Mouse (Mus musculus): ENCODE results near the gene Olfr97. TPM values are rescaled to one million over a fixed set of nuclear protein-coding genes. Genes with fewer than 3 reads are reported as not detected.
A peak's percentile ranks its signal among the peaks of the same experiment; 100 is the strongest.
"Not testable (repeated sequence)": the region's sequence is repeated elsewhere in the genome, so short reads cannot be mapped to it uniquely, and the experiment has no call there.

The Olfr97 gene
- not detected in 2 replicates for total RNA-seq (2014; rRNA removed)
- not detected in 2 replicates for polyA plus RNA-seq (2015; fragmentation: Nextera tagmentation; extraction: Ambion mirVana)

DNA sequence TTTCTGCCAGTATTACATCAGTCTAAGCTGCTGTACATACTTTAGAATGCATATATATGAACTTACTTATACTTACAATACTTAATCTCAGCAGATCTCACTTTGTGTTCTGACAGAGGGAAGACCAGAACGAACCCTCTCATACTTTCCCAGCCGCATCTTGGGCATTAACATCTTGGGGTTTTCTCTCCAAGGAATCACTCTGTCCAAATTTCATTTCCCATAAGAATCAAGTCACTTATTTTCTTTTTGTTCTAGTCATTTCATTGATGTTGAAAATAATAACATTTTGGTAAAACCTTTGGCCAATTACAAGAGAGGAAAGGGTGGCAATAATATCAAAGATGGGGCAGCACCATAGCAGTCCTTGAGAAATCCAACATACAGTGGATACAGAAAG, at the start of gene Olfr97:
TSS of gene Olfr97 (minus strand) at position 101 of the 400 bp plus-strand sequence.
- not testable (repeated sequence) for H3K4me3 ChIP-seq (ENCODE audit: low read length); H3K4me2 ChIP-seq (ENCODE audit: low read depth, low read length); H3K9ac ChIP-seq (replicated peaks; ENCODE audit: low read length); DNase-seq (ENCODE audit: low spot score); H3K4me1 ChIP-seq (ENCODE audit: insufficient read depth, low read length); H3K27me3 ChIP-seq (ENCODE audit: insufficient read depth, low read length); ATAC-seq; H3K36me3 ChIP-seq (ENCODE audit: insufficient read depth, low read length); H3K9me3 ChIP-seq (ENCODE audit: low read length); H3K27ac ChIP-seq
- 87% methylated on average over 2 of the region's 2 CpGs for whole genome bisulfite sequencing

DNA sequence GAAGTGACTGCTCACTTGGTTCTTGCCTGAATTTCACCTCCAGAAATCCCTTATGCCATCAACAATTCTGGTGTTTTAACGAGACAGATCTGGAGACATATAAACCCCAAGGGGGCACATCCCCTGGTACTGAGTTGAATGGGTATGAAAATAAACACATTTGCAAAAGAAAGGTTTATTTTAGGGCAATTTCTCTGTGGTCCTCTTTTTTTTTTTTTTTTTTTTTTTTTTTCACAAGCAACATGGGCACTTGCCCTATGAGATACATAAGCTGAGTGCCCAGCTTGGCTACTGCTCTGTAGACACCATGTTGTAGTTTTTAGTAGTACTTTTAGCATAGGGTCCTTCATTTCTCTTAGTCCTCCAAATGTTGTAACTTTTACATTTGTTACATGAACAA, 46.2 kb upstream of the Olfr97 start, which contains the start of gene Olfr99:
TSS of gene Olfr99 (minus strand) at position 101 of the 400 bp plus-strand sequence.
- DNase-seq (ENCODE audit: low spot score) = no peak
- H3K4me1 ChIP-seq (ENCODE audit: insufficient read depth, low read length) = no peaks in the 10 kb centered on the region
- H3K27me3 ChIP-seq (ENCODE audit: insufficient read depth, low read length) = no peaks in the 10 kb centered on the region
- H3K9me3 ChIP-seq (ENCODE audit: low read length) = no peaks in the 10 kb centered on the region
- no peak for TF ChIP-seq CTCF (IDR thresholded peaks at IDR 0.05; ENCODE audit: low read depth)
- no peaks in the 10 kb centered on the region for H3K36me3 ChIP-seq (ENCODE audit: insufficient read depth, low read length)
- no peak within 1 kb of the TSS for H3K27ac ChIP-seq
- no peak within 1 kb of the TSS for H3K9ac ChIP-seq (replicated peaks; ENCODE audit: low read length)
- 73% methylated on average over 1 of the region's 1 CpGs for WGBS
- ATAC-seq = no peak
- H3K4me2 ChIP-seq (ENCODE audit: low read depth, low read length) = no peak within 1 kb of the TSS
- no peak within 1 kb of the TSS for H3K4me3 ChIP-seq (ENCODE audit: low read length)

DNA sequence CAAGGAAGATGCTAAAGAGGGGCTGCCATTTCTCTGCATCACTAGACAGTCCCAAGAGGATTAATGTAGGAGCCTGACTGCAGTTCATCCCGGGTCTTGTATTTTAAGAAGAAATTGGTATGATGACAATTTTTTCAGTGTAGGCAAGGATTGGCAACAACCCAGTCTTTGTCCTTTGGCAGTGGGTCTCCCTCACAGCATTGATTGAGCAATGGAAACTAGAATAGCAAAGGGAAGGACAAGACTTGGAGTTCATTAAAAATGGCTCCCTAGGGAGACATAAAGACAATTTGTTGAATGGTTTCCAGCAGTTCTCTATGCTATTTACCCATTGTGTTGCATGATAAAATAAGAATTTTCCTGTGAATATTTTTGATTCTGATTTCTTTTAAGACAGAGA, 43.2 kb upstream of the Olfr97 start:
- Histone ChIP-seq H3K4me2 (ENCODE audit: low read depth, low read length) (no peak overlapping the region), H3K4me1 (ENCODE audit: insufficient read depth, low read length) (no peaks in the 10 kb centered on the region), H3K9me3 (ENCODE audit: low read length) (no peaks in the 10 kb centered on the region), H3K9ac (replicated peaks; ENCODE audit: low read length) (no peak overlapping the region), H3K4me3 (ENCODE audit: low read length) (no peak overlapping the region), H3K27me3 (ENCODE audit: insufficient read depth, low read length) (no peaks in the 10 kb centered on the region), H3K27ac (no peak overlapping the region), H3K36me3 (ENCODE audit: insufficient read depth, low read length) (no peaks in the 10 kb centered on the region)
- WGBS = 68% methylated on average over 1 of the region's 1 CpGs
- ATAC-seq (no peak), DNase-seq (ENCODE audit: low spot score) (no peak)
- TF ChIP-seq CTCF (IDR thresholded peaks at IDR 0.05; ENCODE audit: low read depth) = no peak

DNA sequence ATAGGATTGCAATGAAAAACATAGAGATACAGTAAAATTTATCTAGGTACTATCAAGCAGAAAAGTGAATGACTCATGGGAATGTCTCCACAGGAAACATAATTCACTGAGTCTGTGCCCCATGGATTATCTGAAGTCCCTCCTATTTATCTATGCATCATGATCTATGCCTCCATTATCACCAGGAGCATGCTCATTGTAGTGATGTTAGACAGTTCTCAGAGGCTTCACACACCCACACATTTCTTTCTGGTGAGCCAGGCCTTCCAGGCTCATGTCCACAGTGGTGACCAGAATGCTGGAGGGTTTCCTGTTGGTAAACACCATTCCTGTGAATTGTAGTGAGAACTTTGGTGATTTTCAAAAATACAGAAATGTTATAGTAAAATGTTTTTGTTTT, 39.4 kb upstream of the Olfr97 start:
- Histone ChIP-seq H3K36me3 (ENCODE audit: insufficient read depth, low read length) (no peaks in the 10 kb centered on the region), H3K4me1 (ENCODE audit: insufficient read depth, low read length) (no peaks in the 10 kb centered on the region), H3K27ac (no peak overlapping the region), H3K9me3 (ENCODE audit: low read length) (no peaks in the 10 kb centered on the region), H3K4me2 (ENCODE audit: low read depth, low read length) (no peak overlapping the region), H3K4me3 (ENCODE audit: low read length) (no peak overlapping the region), H3K27me3 (ENCODE audit: insufficient read depth, low read length) (no peaks in the 10 kb centered on the region), H3K9ac (replicated peaks; ENCODE audit: low read length) (no peak overlapping the region)
- DNase-seq (ENCODE audit: low spot score) = no peak
- TF ChIP-seq CTCF (IDR thresholded peaks at IDR 0.05; ENCODE audit: low read depth) = no peak
- no peak for ATAC-seq

DNA sequence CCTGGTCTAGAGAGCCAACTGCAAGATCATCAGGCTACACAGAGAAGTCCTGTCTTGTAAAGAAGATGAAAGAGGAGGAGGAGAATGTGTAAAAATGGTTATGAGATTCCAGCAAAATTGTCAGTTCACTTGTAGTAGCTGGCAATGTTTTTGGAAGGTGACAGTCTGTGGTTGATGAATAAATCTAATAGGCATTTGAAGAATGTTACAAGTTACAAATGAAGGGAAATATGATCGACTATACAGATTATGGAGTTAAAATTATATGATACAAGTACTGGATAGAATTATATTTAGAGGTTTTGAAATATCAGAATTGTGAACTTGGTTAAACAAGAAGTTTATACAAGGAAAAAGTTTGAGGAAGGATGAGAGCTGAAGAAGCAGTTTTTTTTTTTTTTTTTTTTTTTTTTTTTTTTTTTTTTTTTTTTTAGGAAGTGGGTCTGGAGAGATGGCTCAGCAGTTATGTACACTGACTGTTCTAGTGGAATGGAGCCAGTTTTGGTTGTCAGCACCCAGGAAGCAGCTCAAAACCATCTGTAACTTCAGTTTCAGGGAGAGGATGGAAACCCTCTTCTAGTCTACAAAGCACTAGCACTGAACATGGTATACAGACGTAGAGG, 38.6 kb upstream of the Olfr97 start:
- no peak for DNase-seq (ENCODE audit: low spot score)
- no peaks in the 10 kb centered on the region for H3K4me1 ChIP-seq (ENCODE audit: insufficient read depth, low read length)
- H3K27me3 ChIP-seq (ENCODE audit: insufficient read depth, low read length) = no peaks in the 10 kb centered on the region
- no peak for TF ChIP-seq CTCF (IDR thresholded peaks at IDR 0.05; ENCODE audit: low read depth)
- WGBS = 86% methylated on average over 2 of the region's 2 CpGs
- no peak overlapping the region for H3K9ac ChIP-seq (replicated peaks; ENCODE audit: low read length)
- no peak for ATAC-seq
- H3K4me3 ChIP-seq (ENCODE audit: low read length) = no peak overlapping the region
- H3K9me3 ChIP-seq (ENCODE audit: low read length) = no peaks in the 10 kb centered on the region
- H3K4me2 ChIP-seq (ENCODE audit: low read depth, low read length) = no peak overlapping the region
- H3K27ac ChIP-seq = no peak overlapping the region
- H3K36me3 ChIP-seq (ENCODE audit: insufficient read depth, low read length) = no peaks in the 10 kb centered on the region

DNA sequence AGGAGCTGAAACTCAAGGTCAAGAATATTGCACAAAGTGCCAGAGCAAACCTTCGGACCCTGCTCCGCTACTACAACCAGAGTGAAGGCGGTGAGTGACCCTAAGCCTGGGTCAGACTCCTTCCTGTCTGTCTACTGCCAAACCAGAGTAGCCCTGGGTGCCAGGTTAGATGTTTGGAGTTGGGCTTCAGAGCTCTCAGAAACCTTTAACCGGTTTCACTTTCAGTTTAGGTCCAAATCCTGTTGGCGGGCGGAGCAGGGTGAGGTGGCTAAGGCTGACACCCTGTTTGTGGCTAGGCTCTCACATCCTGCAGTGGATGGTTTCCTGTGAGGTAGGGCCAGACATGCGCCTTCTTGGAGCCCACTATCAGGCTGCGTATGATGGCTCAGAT, 33.6 kb upstream of the Olfr97 start:
- peak overlapping the region; percentile 41 for H3K9ac ChIP-seq (replicated peaks; ENCODE audit: low read length)
- H3K4me2 ChIP-seq (ENCODE audit: low read depth, low read length) = peak overlapping the region; percentile 97
- peak; percentile 39; the same call in 1 of the 2 replicates for ATAC-seq
- TF ChIP-seq CTCF (IDR thresholded peaks at IDR 0.05; ENCODE audit: low read depth) = no peak
- H3K9me3 ChIP-seq (ENCODE audit: low read length) = no peaks in the 10 kb centered on the region
- no peak for DNase-seq (ENCODE audit: low spot score)
- H3K27me3 ChIP-seq (ENCODE audit: insufficient read depth, low read length) = no peaks in the 10 kb centered on the region
- no peak overlapping the region for H3K27ac ChIP-seq
- WGBS = 72% methylated on average over 8 of the region's 8 CpGs
- H3K4me1 ChIP-seq (ENCODE audit: insufficient read depth, low read length) = no peaks in the 10 kb centered on the region
- no peaks in the 10 kb centered on the region for H3K36me3 ChIP-seq (ENCODE audit: insufficient read depth, low read length)
- peak overlapping the region; percentile 55 for H3K4me3 ChIP-seq (ENCODE audit: low read length)

DNA sequence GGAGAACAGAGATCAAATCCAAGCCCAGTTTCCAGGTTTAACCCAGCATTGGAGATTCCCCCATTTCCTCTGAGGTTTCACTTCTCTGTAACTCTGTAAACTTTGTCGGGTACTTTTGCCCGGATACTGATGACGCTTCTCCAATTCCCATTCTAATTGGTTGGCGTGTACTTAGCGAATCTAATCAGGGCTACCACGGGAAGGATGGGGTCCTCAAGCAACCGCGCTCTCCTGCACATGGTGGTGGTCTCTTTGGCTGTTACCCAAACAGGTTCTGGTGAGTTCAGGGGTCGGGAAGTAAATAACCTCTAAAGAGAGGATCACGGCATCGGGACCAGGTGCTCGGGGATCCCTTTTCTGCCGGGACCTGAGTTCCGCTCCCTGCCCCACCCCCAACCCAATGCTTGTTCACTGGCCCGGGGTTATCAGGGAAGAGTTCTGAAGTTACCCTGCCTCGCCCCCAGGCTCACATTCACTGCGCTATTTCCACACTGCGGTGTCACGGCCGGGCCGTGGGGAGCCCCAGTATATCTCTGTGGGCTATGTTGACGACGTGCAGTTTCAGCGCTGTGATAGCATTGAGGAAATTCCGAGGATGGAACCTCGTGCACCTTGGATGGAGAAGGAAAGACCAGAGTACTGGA, 33.0 kb upstream of the Olfr97 start, which contains the start of gene H2-M3:
TSS of gene H2-M3 (plus strand) at position 163 of the 644 bp plus-strand sequence.
- H3K36me3 ChIP-seq (ENCODE audit: insufficient read depth, low read length) = no peaks in the 10 kb centered on the region
- H3K4me2 ChIP-seq (ENCODE audit: low read depth, low read length) = peak within 1 kb of the TSS; percentile 97
- H3K27me3 ChIP-seq (ENCODE audit: insufficient read depth, low read length) = no peaks in the 10 kb centered on the region
- H3K9me3 ChIP-seq (ENCODE audit: low read length) = no peaks in the 10 kb centered on the region
- 4% methylated on average over 26 of the region's 26 CpGs for WGBS
- DNase-seq (ENCODE audit: low spot score) (peak; percentile 92), ATAC-seq (peak; percentile 98)
- H3K4me3 ChIP-seq (ENCODE audit: low read length) = peak within 1 kb of the TSS; percentile 55
- H3K27ac ChIP-seq = no peak within 1 kb of the TSS
- peak within 1 kb of the TSS; percentile 41 for H3K9ac ChIP-seq (replicated peaks; ENCODE audit: low read length)
- no peaks in the 10 kb centered on the region for H3K4me1 ChIP-seq (ENCODE audit: insufficient read depth, low read length)
- no peak for TF ChIP-seq CTCF (IDR thresholded peaks at IDR 0.05; ENCODE audit: low read depth)

Data from hindbrain, postnatal 0 days (tissue).